Mouse (Mus musculus) small intestine, adult 2 months (tissue): ENCODE data around the gene Bpifa5. TPM values are rescaled to one million over a fixed set of nuclear protein-coding genes. Genes with fewer than 3 reads are reported as not detected.
A peak's percentile ranks its signal among the peaks of the same experiment; 100 is the strongest.

ENCODE experiments used
- H3K27ac ChIP-seq: fragments of 200-500 bp; 2 replicates; pipeline ENCODE4 v1.5.1; 2012; ENCODE audit warnings: low read depth, low read length, control low read depth, inconsistent platforms; ENCODE audit not compliant: insufficient read depth
- H3K27me3 ChIP-seq: fragments of 200-500 bp; 2 replicates; pipeline ENCODE4 v1.6.1; 2012; ENCODE audit warnings: mild to moderate bottlenecking, moderate library complexity, low read length, inconsistent platforms; ENCODE audit not compliant: control insufficient read depth, insufficient read depth
- H3K36me3 ChIP-seq: fragments of 200-500 bp; 2 replicates; pipeline ENCODE4 v1.6.1; 2012; ENCODE audit warnings: mild to moderate bottlenecking, low read length, control low read depth, inconsistent platforms; ENCODE audit not compliant: control insufficient read depth, insufficient read depth
- H3K4me1 ChIP-seq: fragments of 200-500 bp; 2 replicates; pipeline ENCODE4 v1.6.1; 2012; ENCODE audit warnings: low read length, inconsistent platforms, mixed read lengths; ENCODE audit not compliant: control insufficient read depth, insufficient read depth, insufficient read length
- H3K4me3 ChIP-seq: fragments of 200-500 bp; 2 replicates; pipeline ENCODE4 v1.5.1; 2012; ENCODE audit warnings: low read depth, mild to moderate bottlenecking, control low read depth, inconsistent platforms, low read length, moderate library complexity
- CTCF ChIP-seq: fragments of 200-500 bp; IDR thresholded peaks from 2 replicates; pipeline ENCODE4 v1.5.1; 2012; ENCODE audit warnings: low read depth, mild to moderate bottlenecking, control low read depth, inconsistent platforms, low read length, moderate library complexity, mixed read lengths; ENCODE audit not compliant: insufficient replicate concordance, insufficient read length; ENCODE audit errors: extremely low read depth
- POLR2A ChIP-seq: fragments of 200-500 bp; IDR thresholded peaks from 2 replicates; pipeline ENCODE4 v1.6.1; 2012; ENCODE audit warnings: low read depth, mild to moderate bottlenecking, control low read depth, inconsistent platforms, low read length, moderate library complexity
- WGBS: fragments of 180-500 bp; shearing (Covaris S2); methylation state at CpG from one replicate; pipeline ENCODE4 v1.1.7; 2018; 5-methylcytosine and 5-hydroxymethylcytosine counted together
- polyA plus RNA-seq: library from polyadenylated mRNA; depleted of rRNA; stranded (reverse); fragments of >200 nt; gene quantifications from 2 replicates; pipeline ENCODE4 v1.2.3, GENCODE M21; 2012; rRNA removed

The Bpifa5 gene
- polyA plus RNA-seq = not detected in 2 replicates

GRCm38 (mm10) chr2:154162307-154162706, at the start of gene Bpifa5:
TSS of gene Bpifa5 (plus strand) at chr2:154162607.
- Histone ChIP-seq H3K4me1 (no peaks in the 10 kb centered on the region), H3K27me3 (no peaks in the 10 kb centered on the region), H3K36me3 (no peaks in the 10 kb centered on the region), H3K4me3 (no peak within 1 kb of the TSS), H3K27ac (no peak within 1 kb of the TSS)
- WGBS = 73% methylated on average over 8 of the region's 8 CpGs
- no peak for TF ChIP-seq CTCF

- H3K4me3 ChIP-seq = no peak overlapping the region
- no peaks in the 10 kb centered on the region for H3K27me3 ChIP-seq
- 81% methylated on average over 3 of the region's 3 CpGs for WGBS
- H3K36me3 ChIP-seq = no peaks in the 10 kb centered on the region
- TF ChIP-seq POLR2A = no peak
- no peak for TF ChIP-seq CTCF
- no peaks in the 10 kb centered on the region for H3K4me1 ChIP-seq
- no peak overlapping the region for H3K27ac ChIP-seq
These were observed 45.0 kb upstream of the Bpifa5 start for GRCm38 (mm10) chr2:154117381-154117780.

- 41% methylated on average over 2 of the region's 2 CpGs for WGBS
These were observed 32.3 kb upstream of the Bpifa5 start, which contains the start of gene Bpifa3 for GRCm38 (mm10) chr2:154130120-154130519. TSS of gene Bpifa3 (plus strand) at chr2:154130336.

GRCm38 (mm10) chr2:154142580-154142979, 19.8 kb upstream of the Bpifa5 start, which contains the start of gene Bpifa1:
TSS of gene Bpifa1 (plus strand) at chr2:154142880.
- Histone ChIP-seq H3K4me1 (no peaks in the 10 kb centered on the region), H3K4me3 (no peak within 1 kb of the TSS), H3K27ac (no peak within 1 kb of the TSS), H3K36me3 (no peaks in the 10 kb centered on the region), H3K27me3 (no peaks in the 10 kb centered on the region)
- TF ChIP-seq POLR2A (no peak), CTCF (no peak)
- WGBS = 68% methylated on average over 4 of the region's 4 CpGs

More at GRCm38 (mm10) chr2:154130120-154130519, 32.3 kb upstream of the Bpifa5 start, which contains the start of gene Bpifa3:
- TF ChIP-seq POLR2A (no peak), CTCF (no peak)
- Histone ChIP-seq H3K4me3 (no peak within 1 kb of the TSS), H3K27ac (no peak within 1 kb of the TSS), H3K4me1 (no peaks in the 10 kb centered on the region), H3K36me3 (no peaks in the 10 kb centered on the region), H3K27me3 (no peaks in the 10 kb centered on the region)

GRCm38 (mm10) chr2:154143735-154144134, 18.7 kb upstream of the Bpifa5 start:
- Histone ChIP-seq H3K4me1 (no peaks in the 10 kb centered on the region), H3K27me3 (no peaks in the 10 kb centered on the region), H3K36me3 (no peaks in the 10 kb centered on the region), H3K4me3 (no peak overlapping the region), H3K27ac (no peak overlapping the region)
- 63% methylated on average over 3 of the region's 3 CpGs for WGBS
- no peak for TF ChIP-seq POLR2A
- TF ChIP-seq CTCF = no peak

GRCm38 (mm10) chr2:154147496-154147895, 14.9 kb upstream of the Bpifa5 start:
- 81% methylated on average over 4 of the region's 4 CpGs for WGBS
- TF ChIP-seq POLR2A (no peak), CTCF (no peak)
- H3K27ac ChIP-seq = no peak overlapping the region
- no peak overlapping the region for H3K4me3 ChIP-seq
- H3K27me3 ChIP-seq = no peaks in the 10 kb centered on the region
- H3K4me1 ChIP-seq = no peaks in the 10 kb centered on the region
- H3K36me3 ChIP-seq = no peaks in the 10 kb centered on the region

- no peaks in the 10 kb centered on the region for H3K36me3 ChIP-seq
- no peaks in the 10 kb centered on the region for H3K27me3 ChIP-seq
- no peaks in the 10 kb centered on the region for H3K4me1 ChIP-seq
- TF ChIP-seq POLR2A (no peak), CTCF (peak; percentile 61; the same call in 1 of the 2 replicates)
- no peak overlapping the region for H3K4me3 ChIP-seq
- WGBS = 40% methylated on average over 3 of the region's 3 CpGs
- H3K27ac ChIP-seq = no peak overlapping the region
These were observed 4.0 kb upstream of the Bpifa5 start for GRCm38 (mm10) chr2:154158433-154158832.
